Mouse (Mus musculus) WW6 (cell line): ENCODE measurements at regions not wholly inside any gene's neighbourhood (a gene's known extent, or its start where the extent isn't known, plus 50 kb on each side); places are given as distances from the start of the nearest gene placed in this dataset.
A peak's percentile ranks its signal among the peaks of the same experiment; 100 is the strongest.

Experiments used
- DNase-seq: peaks from one replicate; pipeline ENCODE4 v3.0.0-alpha.2; 2013; ENCODE audit warnings: low read depth, low spot score

- no peak for DNase-seq
These were observed 119.7 kb upstream of the Tmem45b start for GRCm38 (mm10) chr9:31583983-31584382.

GRCm38 (mm10) chr9:31582947-31583346 lies 118.7 kb upstream of the Tmem45b start:
- DNase-seq: no peak

DNA sequence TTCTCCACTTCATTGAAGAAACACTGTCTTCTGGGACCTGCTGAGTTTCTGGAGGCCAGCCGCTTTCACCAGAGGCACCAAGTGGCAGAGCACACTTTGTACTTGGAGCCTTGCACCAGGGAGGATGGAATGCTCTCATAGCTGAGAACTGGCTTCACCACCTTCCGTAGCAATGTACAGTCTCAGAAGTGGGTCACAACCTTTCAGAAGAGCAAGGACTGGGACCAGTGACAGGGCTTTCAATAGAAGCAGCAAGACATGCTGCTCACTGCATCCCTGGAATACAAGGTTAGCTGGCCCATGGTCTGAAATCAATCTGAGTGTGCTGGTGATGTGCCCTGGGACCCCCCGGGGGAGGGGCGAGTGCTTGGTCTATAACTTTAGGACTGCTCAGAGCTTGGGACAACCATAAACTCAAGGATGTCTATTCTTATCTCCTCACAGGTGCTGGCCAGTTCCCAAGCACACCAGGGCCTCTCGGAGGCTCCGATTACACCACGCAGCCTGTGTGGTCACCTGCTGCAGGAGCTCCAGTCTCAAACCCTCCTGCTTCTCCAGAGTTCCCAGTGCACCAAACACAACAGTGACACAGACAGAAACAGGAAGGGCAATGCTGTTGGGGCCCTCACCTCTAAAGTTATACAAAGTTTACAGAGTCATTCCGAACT lies 114.4 kb upstream of the Tmem45b start:
- no peak for DNase-seq

DNA sequence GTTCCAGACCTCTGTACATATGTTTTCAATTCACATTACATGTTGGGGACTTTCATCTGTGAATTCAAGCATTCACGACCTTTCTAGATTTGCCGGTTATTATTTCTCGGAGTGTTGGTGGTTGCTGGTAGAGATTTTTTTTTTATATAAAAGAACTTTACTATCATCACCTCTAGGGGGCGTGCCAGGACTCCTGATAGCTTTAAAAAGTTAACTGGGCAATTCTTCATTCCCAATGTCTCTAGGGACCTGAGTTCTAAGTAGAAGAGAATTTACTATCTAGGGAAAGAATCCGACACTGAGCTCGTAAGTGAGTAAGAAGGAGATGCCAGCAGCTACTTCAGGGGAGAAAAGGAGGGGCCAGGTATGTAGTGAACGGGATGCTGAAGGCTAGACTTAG lies 112.8 kb upstream of the Tmem45b start:
- DNase-seq: no peak

DNA sequence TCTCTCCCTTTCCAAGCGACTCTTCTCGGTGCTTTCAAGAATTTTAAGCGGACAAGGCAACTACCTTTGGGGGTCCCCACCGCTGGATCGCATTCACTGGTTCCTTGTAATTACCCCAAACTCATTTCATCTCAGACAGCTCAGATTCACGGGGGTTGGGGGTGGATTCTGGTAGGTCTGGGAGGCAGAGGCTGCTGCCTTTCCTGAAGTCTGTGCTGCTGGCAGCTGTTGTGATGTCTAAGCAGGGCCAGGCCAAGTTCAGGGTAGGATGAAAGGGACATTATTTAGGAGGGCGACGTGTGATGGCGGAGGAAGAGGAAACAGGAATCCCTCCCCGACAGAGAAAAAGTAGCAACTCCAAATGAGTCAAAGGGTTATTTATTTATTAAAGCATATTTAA lies 102.8 kb upstream of the Tmem45b start:
- DNase-seq: no peak

GRCm38 (mm10) chr9:31566257-31567007 lies 102.2 kb upstream of the Tmem45b start:
- DNase-seq: no peak

GRCm38 (mm10) chr9:31564996-31565773 lies 100.9 kb upstream of the Tmem45b start:
- no peak for DNase-seq

DNA sequence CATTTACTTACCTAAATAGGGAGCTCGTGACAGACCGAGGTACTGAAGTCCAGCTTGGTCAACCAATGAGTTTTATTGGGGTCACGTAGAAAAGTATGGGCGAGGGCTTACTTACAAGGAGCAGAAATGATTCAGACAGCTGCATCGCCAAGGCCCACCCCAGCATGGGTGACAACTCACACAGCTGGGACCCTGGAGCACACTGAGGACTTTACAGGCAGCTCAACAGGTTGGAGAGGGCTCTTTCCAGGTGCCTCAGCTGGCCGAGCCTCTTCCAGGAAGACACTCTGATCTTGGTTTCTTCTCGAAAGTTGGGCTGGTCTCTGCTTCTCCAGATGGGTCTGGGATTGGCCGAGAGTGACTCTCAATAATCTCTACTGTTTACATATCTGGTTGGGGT lies 99.3 kb upstream of the Tmem45b start:
- DNase-seq: no peak

DNA sequence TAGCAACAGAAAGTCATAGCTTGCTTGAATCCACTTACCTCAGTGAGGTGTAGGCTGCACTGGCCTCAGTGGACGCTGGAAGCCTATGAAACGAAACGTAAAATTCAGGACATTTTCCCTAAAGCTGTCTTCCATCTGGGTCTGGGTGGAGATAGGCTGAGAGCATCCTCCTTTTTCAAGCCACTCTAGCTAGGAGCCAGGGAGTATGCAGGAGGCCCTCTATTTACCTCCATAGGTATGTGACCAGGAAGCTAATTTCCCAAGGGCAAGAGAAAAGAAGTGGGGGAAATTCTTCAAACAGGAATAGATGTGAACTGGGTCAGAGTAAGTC lies 95.9 kb upstream of the Tmem45b start:
- no peak for DNase-seq

DNA sequence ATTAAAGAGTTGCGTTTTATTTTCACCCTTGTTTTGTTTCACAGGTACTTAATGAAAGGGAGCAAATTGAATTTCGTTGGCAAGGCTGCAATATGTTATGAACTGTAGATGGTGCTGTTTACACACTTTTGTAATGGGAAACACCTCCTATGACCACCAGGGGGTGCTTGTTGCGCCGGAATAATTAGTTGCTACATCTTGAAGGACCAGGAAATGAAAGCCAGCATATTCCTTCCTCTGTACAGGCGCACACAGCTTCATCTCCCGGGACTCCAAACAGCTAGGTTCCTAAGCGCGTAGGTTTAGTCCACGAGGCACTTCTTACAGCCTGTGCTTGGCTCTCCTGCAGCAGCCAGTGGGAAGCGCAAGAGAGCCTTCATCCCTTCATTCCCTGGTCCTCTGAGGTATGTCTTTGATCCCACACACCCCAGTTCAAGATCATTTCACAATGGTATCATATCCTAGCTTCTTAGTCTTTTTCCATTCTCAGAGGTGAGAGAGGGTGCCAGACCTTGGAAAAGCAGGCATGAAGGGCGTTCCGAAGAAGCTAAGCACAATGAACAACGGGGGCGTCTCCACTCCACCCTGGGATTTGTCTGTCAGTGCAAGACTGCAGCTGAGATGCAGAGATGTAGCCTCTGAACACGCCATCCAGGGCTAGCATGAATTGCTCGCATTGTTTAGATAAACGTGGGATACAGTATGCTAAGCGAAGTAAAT lies 95.4 kb upstream of the Tmem45b start:
- DNase-seq: peak; percentile 60

DNA sequence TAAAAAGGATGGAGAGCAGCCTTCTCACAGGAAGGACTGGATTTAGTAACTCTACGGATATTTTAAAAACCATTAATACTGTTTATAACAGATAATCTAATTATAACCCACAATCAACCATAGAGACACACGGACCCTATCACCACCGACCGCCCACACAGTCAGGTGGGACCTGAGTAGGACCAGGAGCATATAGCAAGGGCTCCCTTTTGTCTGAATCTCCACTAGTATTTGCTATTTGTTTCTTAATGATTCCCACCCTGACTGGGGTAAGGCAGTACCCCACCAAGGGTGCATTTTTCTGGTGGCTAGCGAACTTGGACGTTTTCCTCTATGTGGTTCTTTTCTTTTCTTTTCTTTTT lies 79.4 kb upstream of the Tmem45b start:
- DNase-seq: no peak

DNA sequence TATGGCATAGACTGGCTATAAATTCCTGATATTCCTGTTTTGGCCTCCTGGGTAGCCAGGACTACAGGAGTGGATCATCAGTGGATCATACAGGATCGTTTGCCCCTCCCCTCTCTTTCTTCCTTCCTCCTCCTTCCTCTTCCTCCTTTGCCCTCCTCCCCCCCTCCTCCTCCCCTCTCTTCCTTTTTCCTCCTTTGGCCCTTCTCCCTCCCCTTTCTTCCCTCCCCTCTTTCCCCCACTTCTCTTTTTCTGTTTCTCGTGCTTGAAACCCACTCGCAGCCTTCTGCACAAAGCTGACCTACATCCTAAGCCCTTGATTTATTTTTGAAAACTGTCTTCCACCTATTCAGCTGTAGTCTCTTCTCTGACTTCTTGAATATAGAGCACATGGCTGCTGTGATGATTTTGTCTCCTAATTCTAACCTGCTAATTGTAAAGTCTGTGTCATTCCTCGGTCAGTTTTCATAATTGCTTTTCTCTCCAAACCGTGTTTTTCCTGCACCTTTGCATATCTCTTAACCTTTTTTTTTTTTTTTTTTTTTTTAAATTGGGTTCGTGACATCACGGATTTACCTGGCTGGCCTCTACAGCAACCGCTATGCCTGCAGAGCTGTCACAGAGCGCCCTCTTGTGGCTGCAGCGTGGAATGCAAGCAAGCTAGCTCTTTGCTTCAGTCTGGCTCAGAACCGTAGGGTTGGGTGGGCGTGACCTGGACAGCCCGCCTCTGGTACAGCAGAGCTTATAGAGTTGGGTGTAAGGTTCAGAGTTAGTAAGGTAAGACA lies 78.8 kb upstream of the Tmem45b start:
- peak; percentile 74 for DNase-seq

DNA sequence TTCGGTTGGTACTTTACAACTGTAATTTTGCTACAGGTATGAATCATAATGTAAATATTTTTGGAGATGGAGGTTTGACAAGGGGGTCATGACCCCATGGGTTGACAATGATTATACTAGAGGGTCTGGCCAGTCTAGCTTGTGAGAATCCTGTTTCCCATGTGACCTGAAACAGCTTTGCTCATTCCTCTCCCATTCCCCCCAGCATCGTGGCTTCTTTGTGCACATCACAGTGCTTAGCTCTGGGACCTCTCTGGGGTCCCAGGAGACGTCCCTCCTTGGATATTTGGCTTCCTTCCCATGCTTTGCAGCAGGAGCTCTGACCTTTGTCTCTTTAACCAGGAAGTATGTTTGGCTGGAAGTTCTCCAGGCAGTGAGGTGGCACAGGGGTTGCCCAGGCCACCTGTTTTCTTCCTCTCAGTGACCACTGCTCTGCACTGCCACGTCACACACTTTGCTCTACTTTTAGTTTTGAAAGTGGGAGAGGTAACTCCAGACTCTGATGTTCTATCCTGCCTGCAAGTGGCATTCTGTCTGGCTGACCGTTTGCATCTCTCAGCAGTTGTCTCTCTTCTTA lies 77.4 kb upstream of the Tmem45b start:
- DNase-seq: no peak

DNA sequence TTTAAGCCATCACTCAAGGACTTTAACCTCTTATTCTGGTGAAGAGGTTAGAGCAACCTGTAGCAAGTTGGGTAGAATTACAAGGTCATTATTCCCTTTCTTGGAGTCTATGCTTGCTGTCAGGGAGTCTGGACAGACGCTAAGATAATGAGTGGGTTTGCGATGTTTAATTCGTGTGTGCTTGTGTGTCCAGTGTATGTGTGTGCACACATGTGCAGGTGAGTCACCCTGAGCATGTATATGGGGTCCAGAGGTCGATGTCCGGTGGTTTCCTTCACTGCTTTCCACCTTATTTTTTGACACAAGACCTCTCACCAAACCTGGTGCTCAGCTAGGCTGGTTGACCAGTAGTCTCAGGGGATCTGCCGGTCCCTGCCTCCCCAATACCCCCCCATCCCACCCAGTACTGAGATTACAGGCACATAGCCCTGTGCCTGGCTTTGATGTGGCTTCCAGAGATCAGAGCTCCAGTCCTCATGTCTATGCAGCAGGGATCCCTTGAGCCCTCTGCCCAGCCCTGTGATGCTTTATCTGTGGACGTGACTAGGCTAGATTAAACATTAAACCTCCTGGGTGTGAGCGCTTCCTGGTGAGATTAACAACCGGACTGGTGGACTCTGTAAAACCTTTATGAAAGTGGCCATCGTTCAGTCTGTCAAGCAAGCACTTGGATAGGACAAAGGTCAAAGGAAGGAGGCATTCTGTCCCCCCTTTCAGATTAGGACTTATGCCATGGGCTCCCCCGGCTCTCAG lies 74.4 kb upstream of the Tmem45b start:
- no peak for DNase-seq

DNA sequence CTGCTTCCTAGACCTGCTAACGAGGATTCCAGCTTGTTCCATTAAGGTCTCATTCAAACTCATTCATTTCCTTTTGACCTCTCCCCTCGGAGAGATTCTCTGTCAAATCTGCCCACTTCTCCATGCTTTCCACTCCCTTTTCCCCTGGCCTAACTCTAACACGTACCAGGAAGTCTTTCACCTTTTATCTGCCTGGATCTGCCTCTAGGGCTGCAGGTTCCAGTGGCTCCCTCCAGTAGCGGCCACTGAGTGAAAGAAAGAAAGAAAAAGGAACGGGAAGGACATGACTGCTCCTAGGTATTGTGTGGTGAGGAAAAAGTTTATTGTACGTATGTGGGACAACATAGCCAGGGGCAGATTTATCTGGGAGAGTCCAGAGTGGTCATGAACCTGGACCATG lies 64.8 kb upstream of the Tmem45b start:
- no peak for DNase-seq

DNA sequence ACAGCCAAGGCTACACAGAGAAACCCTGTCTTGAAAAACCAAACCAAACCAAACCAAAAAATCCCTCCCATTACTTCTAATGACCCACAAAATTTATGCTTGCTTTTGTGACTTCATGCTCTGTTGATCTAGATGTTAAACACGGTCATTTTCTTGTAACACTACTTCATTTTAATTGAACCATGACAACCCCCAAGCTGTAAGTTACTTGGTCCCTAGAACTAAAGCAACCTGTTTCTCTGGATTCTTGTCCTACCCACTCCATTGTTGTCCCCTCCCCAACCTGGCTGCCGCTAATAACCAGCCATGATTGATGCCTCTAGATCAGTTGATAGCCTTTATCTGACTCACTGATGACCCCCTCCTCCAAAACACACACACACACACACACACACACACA lies 63.0 kb upstream of the Tmem45b start:
- DNase-seq: no peak
